Mouse (Mus musculus) C2C12 (cell line): ENCODE results near the gene Teddm1a.

Experiments
- CEBPB ChIP-seq: IDR thresholded peaks from one replicate; pipeline ENCODE4 v1.6.1; 2011; ENCODE audit warnings: low read depth, mild to moderate bottlenecking, control low read depth, moderate library complexity
- CTCF ChIP-seq: IDR thresholded peaks from one replicate; pipeline ENCODE4 v1.5.1; 2011; ENCODE audit not compliant: control insufficient read depth, insufficient read depth, insufficient read length
- FOSL1 ChIP-seq: IDR thresholded peaks from one replicate; pipeline ENCODE4 v1.8.0; 2011; ENCODE audit warnings: mild to moderate bottlenecking, low read length; ENCODE audit not compliant: poor library complexity, insufficient read depth, severe bottlenecking
- MAX ChIP-seq: IDR thresholded peaks from one replicate; pipeline ENCODE4 v1.6.1; 2011; ENCODE audit warnings: mild to moderate bottlenecking, control low read depth
- USF1 ChIP-seq: IDR thresholded peaks from one replicate; pipeline ENCODE4 v1.6.1; 2011; ENCODE audit warnings: low read depth, mild to moderate bottlenecking, control low read depth, moderate library complexity

DNA sequence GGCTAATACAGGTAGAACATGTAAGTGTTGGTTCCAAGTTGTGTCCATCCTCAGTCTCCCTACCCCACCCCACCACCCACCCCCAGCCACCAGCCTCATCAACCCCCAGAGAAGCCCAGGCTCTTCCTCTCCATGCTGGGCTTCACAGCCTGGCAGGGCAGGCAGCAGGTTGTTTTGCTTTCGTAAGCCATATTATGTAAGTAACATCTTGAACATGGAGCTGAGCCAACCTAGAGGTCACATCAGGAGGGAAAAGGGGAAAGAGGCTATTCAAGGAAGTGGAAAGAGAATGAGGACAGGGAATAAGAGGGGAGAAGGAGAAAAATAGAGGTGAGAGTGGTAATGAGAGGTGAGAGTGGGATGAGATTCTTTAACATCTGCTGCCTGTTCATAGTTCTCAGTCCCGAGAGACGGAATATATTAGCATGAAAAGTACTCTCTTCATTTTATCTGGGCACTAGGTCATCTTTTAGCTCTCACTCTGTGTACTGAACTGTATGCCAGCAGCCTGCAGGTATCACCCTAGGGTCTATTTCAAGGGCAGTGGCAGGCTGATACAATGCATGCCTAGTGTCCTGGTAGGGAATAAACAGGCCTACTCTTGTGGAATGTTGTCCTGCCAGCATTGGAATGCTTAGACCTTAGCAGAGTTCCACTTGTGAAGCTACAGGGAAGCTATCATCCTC, 27.1 kb downstream of the Teddm1a start:
- TF ChIP-seq CTCF (no peak), USF1 (no peak), FOSL1 (no peak), MAX (no peak), CEBPB (no peak)
